Mouse (Mus musculus): ENCODE measurements at regions not wholly inside any gene's neighbourhood (a gene's known extent, or its start where the extent isn't known, plus 50 kb on each side); places are given as distances from the start of the nearest gene placed in this dataset.
"Not testable (repeated sequence)": the region's sequence is repeated elsewhere in the genome, so short reads cannot be mapped to it uniquely, and the experiment has no call there.

- not testable (repeated sequence) for DNase-seq
Observed at GRCm38 (mm10) chr14:14478159-14478558, 77.1 kb downstream of the Olfr721-ps1 start.

DNA sequence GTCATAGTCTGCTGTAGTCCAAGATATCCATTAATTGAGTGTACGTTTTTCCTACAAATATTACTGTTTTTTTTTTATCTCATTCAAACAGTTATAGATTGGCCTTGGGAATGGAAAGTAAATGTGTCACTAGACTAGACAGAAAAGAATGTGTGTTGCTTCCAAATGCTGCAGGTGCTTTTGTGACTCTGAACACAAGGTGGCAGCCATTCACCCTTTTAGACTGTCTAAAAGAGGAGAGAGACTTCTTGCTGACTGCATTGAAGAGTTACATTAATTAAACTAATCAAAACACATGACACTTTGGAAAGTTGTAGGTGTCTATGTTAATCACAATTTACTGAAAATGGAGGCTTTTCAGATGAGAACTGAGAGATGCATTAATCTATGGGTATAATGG is 80.7 kb downstream of the Olfr721-ps1 start:
- DNase-seq = peak; percentile 58

DNA sequence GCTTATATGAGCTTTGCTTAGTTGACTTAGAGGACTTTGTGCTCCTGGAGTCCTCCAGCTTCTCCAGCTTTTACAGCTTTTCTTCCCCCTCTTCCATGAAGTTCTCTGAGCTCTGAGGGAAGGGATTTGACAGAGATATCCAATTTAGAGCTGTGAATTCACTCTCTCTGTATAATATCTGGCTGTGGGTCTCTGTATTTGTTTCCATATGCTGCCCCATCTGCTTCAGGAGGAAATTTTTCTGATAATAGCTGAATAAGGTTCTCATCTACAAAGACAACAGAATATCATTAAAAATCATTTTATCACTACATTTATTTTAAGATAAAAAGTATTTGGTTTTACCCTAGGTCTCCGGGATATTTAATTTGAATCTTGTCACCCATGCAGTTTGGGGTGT is 85.3 kb downstream of the Olfr721-ps1 start:
- no peak for DNase-seq

GRCm38 (mm10) chr14:14490501-14490900 is 89.4 kb downstream of the Olfr721-ps1 start:
- no peak for DNase-seq

DNA sequence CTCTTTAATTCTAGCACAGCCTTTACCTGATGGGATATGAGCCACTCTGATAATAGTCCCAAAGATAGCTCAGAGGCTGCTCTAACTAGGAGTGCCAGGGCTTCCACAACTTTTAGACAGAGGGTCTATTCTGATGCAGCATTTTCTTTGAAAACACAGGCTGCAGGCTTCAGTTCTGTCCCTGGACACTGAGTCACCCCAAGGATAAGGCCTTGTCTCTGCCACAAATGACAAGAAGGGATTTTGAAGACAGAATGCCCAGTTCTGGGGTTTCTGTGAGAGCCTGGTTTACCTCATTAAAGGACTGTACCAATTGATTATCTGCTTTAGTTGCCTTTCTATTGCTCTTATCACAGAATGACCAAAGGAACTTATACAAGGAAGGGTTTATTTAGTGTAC is 90.9 kb downstream of the Olfr721-ps1 start:
- DNase-seq = no peak

GRCm38 (mm10) chr14:14511927-14512326 is 110.8 kb downstream of the Olfr721-ps1 start:
- no peak for DNase-seq

- no peak for DNase-seq
Observed at GRCm38 (mm10) chr14:14513056-14513455, 112.0 kb downstream of the Olfr721-ps1 start.

GRCm38 (mm10) chr14:14513498-14513897 is 112.4 kb downstream of the Olfr721-ps1 start:
- DNase-seq = no peak

- DNase-seq = no peak
Observed at GRCm38 (mm10) chr14:14514440-14515172, 113.5 kb downstream of the Olfr721-ps1 start.

GRCm38 (mm10) chr14:14515363-14515762 is 114.3 kb downstream of the Olfr721-ps1 start:
- no peak for DNase-seq

GRCm38 (mm10) chr14:14515918-14516317 is 114.8 kb downstream of the Olfr721-ps1 start:
- DNase-seq = no peak

DNA sequence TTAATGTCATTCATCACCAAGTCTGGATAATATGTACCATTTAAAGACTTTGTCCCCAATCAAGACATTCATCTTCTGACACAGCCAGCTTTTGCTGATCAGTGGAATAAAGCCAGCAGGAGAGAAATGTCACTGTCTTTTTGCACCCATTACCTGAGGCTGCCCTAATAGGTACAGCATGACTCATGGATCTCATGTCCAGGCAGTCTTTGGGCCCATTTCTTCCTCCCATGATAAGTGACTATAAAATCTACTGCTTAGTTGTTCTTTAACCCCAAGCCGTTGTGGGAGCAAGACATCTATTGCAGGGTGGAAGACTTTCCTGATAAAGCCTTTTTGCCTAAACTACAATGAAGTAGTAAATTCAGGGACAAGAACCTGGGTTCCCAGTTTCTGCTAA is 116.9 kb downstream of the Olfr721-ps1 start:
- no peak for DNase-seq

GRCm38 (mm10) chr14:14518841-14519240 is 117.7 kb downstream of the Olfr721-ps1 start:
- no peak for DNase-seq

- DNase-seq = no peak
Observed at GRCm38 (mm10) chr14:14520195-14520594, 119.1 kb downstream of the Olfr721-ps1 start.

DNA sequence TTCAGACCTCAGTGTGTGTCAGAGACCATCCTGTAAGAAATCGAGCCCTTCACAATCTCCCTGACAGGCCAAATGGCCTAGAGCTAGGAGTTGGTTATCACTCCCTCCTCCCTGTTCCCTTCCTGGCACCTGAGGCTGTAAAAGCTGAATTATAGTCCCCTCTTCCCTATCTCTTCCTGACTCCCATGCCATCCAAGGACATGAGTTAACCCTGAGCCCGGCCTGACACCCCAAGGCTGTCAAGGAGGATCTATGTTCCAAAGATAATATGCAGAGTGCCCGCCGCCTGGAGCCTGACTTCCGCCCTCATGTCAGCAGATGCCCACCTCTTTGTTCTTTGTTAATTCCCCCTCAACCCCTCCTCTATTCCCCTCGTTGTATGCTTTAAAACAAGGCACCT is 120.2 kb downstream of the Olfr721-ps1 start:
- DNase-seq = not testable (repeated sequence)

GRCm38 (mm10) chr14:14525225-14525624 is 124.1 kb downstream of the Olfr721-ps1 start:
- DNase-seq = no peak

- no peak for DNase-seq
Observed at GRCm38 (mm10) chr14:14528437-14528836, 127.3 kb downstream of the Olfr721-ps1 start.

- no peak for DNase-seq
Observed at GRCm38 (mm10) chr14:14541206-14541605, 140.1 kb downstream of the Olfr721-ps1 start.

DNA sequence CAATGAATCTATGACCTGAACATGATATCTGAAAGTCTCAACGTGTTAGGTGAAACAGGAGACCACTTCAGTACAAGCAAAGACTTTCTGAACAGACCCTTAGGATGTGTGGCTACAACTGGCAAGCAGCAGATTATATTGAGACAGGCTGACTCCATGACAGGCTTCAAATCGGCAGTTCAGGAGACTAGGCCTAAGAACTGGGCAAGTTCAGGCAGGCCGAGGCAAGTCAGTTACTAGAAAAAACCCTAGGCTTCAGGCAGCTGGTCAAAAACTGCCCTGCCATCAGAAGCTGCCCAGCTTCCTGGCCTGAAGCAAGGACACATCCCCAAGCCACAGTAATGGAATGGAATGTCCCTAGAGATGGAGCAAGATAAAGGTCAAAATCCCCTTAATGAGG is 140.6 kb downstream of the Olfr721-ps1 start:
- DNase-seq = no peak

DNA sequence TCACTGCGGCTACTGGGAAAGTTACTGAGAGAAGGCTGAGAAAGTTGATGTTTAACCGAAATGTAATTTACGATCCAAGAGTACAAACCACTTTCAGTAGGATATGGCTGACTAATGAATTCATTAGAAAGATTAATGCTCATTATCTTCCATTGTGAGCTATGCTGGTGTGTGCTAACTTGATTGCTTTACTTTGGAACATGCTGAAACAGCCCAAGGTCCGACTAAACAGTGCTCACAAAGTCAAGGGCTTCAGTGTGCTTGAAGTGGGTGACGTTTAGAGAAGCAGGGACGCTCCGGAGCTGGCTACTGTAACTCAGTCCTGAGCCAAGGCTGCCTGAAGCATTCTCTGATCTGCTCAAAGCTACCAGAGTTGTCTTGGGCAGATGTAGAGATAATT is 143.1 kb downstream of the Olfr721-ps1 start:
- DNase-seq = peak; percentile 8

DNA sequence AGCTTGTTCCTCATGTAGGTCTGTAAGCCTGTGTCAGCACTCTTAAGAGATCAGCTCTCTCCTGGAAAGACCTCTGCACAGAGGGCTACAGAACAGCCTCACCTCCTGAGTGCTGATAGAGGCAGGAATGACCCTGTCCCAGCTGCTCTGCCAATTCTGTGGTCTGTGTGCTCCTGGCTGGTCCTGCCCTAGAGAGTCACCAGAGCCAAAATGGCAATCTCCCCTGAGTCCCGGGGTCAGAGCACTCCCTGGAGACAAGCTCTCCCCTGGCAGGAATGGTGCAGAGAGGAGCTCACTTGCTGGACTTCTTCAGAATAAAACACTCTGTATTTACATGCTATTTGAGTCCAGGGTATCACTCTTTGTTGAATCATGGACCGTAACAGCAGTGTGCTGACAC is 149.9 kb upstream of the Slc4a7 start:
- no peak for DNase-seq

- no peak for DNase-seq
Observed at GRCm38 (mm10) chr14:14574851-14575250, 127.2 kb upstream of the Slc4a7 start.

DNA sequence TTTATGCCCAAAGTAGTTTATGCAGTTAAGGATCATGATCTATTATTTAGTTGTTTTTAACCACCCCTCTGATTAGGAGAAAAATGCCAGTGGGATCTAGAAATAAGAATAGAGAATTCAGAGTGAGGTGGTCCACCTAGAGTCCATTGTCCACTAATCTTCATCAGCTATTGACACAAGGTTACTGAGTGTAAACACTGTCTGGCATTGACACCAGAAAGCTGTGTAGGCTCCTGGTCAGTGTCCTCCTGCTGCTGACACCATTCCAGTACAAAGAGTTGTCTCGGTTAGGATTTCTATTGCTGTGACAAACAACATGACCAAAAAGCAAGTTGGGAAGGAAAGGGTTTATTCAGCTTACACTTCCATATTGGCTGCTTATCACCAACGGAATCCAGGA is 110.1 kb upstream of the Slc4a7 start:
- no peak for DNase-seq

GRCm38 (mm10) chr14:14594753-14595152 is 107.3 kb upstream of the Slc4a7 start:
- DNase-seq = no peak

Data from kidney, postnatal 10 days (tissue).